Mouse (Mus musculus) kidney, adult 8-10 months (tissue): ENCODE measurements at regions not wholly inside any gene's neighbourhood (a gene's known extent, or its start where the extent isn't known, plus 50 kb on each side); places are given as distances from the start of the nearest gene placed in this dataset.
A peak's percentile ranks its signal among the peaks of the same experiment; 100 is the strongest.
"Not testable (repeated sequence)": the region's sequence is repeated elsewhere in the genome, so short reads cannot be mapped to it uniquely, and the experiment has no call there.

ENCODE experiments used
- DNase-seq, 2 experiments: peaks; one replicate each; pipeline ENCODE4 v3.0.0; 2022

GRCm38 (mm10) chr3:79002173-79002848 lies 284.0 kb downstream of the Rapgef2 start:
- no peak for DNase-seq

GRCm38 (mm10) chr3:79001754-79002153 lies 284.6 kb downstream of the Rapgef2 start:
- no peak for DNase-seq

DNA sequence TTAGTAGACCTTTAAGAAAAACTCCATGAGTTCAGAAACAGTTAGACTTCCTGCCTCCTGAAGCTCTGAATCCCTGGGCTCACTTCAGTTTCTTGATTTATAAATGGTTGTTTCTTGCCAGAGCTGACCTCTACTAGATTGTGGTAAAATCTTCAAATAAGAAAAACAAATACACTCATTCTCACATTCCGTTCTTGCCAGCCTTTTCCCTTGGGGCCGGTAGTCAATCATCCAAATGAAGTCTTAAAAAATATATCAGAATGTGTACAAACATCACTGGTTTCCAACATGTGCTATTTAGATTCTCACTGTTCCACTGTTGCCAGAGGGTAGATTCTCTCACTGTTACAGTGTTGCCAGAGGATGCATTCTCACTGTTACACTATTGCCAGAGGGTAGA lies 286.0 kb downstream of the Rapgef2 start:
- DNase-seq = no peak

GRCm38 (mm10) chr3:78999803-79000202 lies 286.5 kb downstream of the Rapgef2 start:
- no peak for DNase-seq

DNA sequence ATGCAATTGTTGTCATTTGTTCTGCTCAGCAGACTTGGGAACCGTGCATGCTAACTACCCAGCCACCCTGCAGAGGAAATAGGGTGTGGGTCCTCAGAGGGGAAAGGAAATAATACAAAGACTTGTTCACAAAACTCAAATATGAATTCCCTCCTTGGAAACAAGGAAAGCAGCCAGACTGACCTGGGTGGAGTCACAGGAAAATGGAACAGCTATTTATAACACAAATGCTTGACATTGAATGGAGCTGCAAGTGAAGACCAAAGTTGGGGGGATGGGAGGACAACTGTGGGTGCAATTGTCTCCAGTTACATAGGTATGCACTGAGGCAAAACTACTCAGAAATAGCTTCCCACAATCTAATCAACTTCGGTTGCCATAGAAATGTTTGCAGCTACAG lies 298.2 kb downstream of the Rapgef2 start:
- peak; percentile 13 to 35 for DNase-seq

GRCm38 (mm10) chr3:78986726-78987125 lies 299.6 kb downstream of the Rapgef2 start:
- no peak for DNase-seq

DNA sequence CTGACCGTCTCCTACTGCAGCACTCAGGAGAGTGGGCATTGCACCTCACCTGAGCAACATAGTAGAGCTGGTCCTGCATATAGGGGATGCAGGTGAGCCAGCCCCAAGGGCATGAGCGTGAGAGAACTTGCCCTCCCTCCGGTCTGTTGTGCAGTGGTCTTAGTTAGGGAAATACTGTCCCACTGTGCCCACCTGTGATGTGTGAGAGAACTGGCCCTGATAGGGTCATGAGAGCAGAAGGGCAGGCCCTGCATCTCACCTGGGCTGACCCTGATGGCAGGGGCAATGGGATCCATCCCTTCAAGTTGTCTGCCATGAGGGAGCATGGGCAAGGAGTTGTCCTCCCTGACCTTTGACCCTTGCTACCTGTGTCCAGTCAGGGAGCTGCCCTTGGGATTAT lies 305.3 kb downstream of the Rapgef2 start:
- no peak for DNase-seq

- no peak for DNase-seq
Measured at GRCm38 (mm10) chr3:78978781-78979180, 307.5 kb downstream of the Rapgef2 start.

GRCm38 (mm10) chr3:78966683-78967549 lies 319.4 kb downstream of the Rapgef2 start:
- DNase-seq = not testable (repeated sequence)

- DNase-seq = no peak
Measured at GRCm38 (mm10) chr3:78964231-78964858, 322.0 kb downstream of the Rapgef2 start.

DNA sequence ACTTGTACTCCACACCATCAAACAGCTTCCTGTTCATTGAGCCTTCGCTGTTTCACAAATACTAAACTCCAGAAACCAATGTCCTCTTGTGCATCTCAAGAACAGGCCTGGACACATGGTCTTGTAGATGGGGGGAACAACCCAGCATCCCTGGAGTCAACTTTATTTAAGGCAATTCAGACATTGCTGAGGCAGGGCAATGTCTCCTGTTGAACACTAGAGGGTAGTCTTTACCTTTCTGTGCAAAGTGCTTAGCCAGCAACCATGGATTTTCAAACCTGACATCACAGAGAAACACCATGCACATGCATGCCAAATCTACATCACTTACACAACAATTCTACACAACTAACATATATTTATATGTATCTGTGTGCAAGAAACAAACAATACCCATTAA lies 327.5 kb downstream of the Rapgef2 start:
- peak; percentile 5 to 21 for DNase-seq

- no peak for DNase-seq
Measured at GRCm38 (mm10) chr3:78955364-78955763, 331.0 kb downstream of the Rapgef2 start.

GRCm38 (mm10) chr3:78949385-78949784 lies 336.9 kb downstream of the Rapgef2 start:
- not testable (repeated sequence) for DNase-seq

DNA sequence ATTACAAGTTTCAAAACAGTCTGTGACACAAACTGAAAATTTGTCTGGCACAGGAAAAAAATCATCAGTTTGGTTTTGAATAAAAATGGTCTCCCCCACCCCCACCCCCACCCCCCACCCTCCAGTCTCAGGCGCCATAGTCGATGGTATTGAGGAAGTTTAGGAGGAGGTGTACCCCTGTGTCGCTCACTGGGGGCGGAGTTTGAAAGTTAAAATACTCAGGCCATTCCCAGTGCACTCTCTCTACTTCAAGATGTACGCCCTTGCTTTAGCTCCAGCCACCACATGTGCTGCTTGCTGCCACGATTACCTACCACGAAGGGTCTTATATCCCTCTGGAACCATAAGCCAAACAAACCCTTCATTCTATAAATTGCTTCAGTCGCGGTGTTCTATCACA lies 337.6 kb downstream of the Rapgef2 start:
- DNase-seq = no peak

- peak; percentile 28 to 59 for DNase-seq
Measured at GRCm38 (mm10) chr3:78948171-78948570, 338.1 kb downstream of the Rapgef2 start.

- DNase-seq = no peak
Measured at GRCm38 (mm10) chr3:78947183-78947582, 339.1 kb downstream of the Rapgef2 start.

DNA sequence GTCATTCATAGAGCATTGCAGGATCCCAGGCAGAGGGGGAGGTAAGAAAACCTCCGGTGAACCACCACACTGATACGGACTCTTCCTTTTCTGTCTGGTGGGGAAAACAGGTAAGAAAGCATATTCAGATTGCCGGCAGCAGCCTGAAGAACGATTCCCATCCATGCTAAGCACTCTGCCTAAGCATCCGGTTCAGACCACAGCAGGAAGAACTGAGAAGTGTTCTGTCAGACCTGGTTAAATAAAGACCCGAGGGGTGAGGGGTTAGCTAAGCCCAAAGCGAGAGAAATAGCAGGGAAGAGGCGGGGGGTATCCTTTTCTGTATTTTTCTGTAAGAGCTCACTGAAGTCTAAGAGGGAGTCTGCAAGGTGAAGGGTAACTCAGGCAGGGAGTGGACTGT lies 342.1 kb downstream of the Rapgef2 start:
- DNase-seq = no peak

DNA sequence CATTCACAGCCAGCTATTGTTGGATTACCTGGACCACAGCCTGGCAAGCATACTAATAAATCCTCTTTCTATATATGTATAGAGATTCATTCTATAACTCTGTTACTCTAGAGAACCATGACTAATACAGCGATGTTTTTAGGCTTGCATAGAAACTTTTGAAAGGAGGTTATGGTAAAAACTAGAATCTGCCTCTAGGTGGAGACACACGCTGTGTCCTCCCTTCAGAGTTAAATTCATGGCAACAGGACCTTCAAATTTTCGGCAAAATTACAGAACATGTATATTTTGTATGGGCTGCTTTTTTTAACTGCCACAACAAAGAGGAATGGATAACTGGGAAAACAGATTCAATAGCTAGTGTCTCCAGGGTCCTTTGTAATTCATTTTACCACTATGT lies 353.3 kb downstream of the Rapgef2 start:
- DNase-seq = no peak

GRCm38 (mm10) chr3:78919850-78920249 lies 366.5 kb downstream of the Rapgef2 start:
- DNase-seq = no peak

DNA sequence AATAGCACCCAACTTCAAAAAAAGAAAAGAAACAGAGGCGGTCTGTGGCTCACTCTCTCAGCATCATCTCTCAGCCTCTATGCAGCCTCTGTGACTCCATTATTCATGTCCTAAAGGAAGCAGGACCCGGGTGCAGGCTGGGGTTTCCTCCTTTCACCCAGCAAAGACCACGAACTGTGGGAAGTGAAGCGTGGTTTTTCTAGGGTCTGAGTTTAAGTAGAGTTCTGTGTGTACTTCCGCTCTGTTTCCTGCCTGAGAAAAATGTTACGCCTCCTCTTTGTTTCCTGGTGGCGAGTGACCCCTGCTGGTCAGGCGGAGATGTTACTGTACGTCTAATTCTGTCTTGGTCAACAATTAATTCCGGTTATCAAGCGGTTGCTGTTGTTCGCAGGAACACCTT lies 366.9 kb downstream of the Rapgef2 start:
- DNase-seq = peak; percentile 36 to 56

DNA sequence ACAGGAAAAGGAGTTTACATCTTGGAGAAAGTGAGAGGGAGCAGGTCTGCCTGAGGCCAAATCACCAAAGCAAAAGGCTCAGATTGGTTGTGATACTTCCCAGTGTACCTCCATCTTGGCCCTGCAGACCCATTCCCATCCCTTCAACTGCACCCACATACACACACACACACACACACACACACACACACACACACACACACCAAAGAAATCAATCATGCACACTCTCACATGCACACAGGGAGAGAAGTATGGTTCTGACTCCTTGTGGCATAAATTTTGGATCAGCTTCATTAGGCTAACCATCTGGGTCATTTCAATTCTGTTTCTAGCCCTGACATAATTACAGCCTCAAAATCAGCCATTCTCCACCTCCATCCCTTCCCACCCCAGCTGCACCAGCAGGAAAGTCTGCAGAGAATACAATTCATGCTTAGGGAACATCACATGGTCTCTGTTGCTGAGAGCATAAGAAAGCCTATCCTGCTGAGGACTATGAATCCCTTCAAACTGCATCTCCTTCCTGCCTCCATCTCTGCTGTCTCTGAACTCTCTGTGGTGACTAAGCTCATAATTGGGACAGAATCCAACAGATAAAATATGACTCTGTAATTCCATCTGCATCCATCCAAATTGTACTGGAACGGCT lies 378.0 kb downstream of the Rapgef2 start:
- DNase-seq = no peak

DNA sequence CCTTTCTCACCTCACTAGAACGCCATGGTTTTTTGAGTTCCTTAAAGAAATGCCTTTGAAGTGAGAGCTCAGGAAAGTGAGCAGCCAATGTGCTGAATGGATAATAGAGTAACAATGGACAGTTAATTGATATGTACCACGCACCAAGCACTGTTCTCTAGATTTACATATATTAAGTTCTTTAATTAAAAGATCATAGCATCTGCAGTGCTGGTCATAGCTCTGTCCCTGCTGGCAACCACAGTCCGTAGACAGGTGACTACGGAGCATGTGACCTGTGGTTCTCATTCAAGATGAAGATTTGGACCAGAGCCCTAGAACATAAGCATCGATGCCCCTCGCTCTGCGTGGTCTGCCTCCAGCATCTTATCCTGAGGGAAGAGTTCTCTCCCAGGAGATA lies 378.5 kb downstream of the Rapgef2 start:
- DNase-seq = no peak

- DNase-seq = peak; percentile 12 to 28
Measured at GRCm38 (mm10) chr3:78901838-78902484, 384.4 kb downstream of the Rapgef2 start.
